Mouse (Mus musculus) testis, postnatal 14 days (tissue): ENCODE data around the gene Pcnx3.
A peak's percentile ranks its signal among the peaks of the same experiment; 100 is the strongest.

Experiments used
- DNase-seq: peaks from one replicate; pipeline ENCODE4 v3.0.0; 2021; ENCODE audit warnings: low spot score

Pcnx3 gene

DNA sequence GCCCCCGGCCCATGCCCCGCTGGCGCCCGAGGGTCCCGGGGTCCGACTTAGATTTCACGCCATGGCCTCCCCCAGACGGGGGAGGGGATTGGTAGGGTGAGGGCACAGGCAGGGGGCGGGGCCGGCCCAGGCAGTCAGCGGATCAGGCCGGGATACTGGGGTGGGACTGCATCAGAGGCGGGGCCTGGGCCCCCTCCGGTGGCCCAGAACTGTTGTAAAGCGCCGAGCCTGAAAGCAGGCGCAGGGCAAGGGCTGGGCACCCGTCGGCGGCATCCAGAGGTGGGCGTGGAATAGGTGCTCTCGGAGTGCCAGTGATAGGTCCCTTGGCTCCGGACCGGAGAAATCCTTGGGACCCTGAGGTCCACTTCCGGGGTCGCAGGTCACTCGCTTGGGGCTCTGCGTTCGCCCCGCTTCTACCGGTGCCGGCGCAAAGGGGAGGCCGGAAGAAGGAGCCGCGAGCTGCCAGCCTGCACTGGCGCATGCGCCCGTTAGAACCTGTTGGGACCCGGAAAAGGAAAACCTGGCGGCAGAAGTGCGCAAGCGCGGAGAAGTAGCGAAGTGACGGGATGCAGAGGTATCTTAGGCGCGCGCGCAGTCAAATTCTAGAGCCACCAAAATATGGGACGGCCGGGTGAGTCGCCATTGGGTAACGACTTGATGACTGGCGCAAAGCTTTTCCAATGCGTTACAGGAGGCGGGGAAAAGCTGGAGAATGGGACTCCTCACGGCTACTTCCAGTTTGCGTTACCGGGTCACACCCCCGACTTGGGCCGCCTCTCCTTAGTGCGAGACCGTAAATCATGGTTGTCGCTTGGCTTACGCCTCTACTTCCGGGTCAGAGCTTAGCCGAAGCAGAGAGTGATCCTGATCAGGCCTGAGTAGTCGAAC lies at the start of gene Pcnx3, which contains the start of gene Map3k11:
TSS of gene Pcnx3 (minus strand) at position 709 of the 888 bp plus-strand sequence.
TSS of gene Map3k11 (plus strand) at position 543 of the 888 bp plus-strand sequence.
- peak; percentile 96 for DNase-seq

- DNase-seq, result no peak
Observed at GRCm38 (mm10) chr19:5734325-5734724, 45.6 kb upstream of the Pcnx3 start.

GRCm38 (mm10) chr19:5731264-5731978 lies 42.7 kb upstream of the Pcnx3 start:
- DNase-seq, result peak; percentile 94

- no peak for DNase-seq
Observed at GRCm38 (mm10) chr19:5730314-5731186, 41.8 kb upstream of the Pcnx3 start.

DNA sequence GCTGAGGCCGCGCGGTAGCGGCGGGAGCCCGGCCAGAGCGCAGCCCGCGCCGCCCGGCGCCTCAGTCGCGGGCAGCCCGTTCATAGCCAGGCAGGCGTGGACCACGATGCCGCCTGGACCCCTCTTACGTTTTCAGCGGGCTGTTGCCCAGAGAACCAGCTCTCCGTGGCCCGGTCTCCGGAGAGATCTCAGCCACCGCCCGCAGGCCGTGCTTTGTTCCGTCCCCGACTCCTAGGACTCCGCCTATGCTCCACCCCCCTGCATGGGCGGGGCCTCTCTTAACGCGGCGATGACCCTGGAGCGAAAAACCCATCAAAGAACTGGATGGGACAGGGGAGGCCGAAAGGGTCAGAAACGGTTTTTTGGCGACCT lies 40.7 kb upstream of the Pcnx3 start, which contains the start of gene Fam89b:
TSS of gene Fam89b (minus strand) at position 210 of the 372 bp plus-strand sequence.
- DNase-seq, result peak; percentile 80

DNA sequence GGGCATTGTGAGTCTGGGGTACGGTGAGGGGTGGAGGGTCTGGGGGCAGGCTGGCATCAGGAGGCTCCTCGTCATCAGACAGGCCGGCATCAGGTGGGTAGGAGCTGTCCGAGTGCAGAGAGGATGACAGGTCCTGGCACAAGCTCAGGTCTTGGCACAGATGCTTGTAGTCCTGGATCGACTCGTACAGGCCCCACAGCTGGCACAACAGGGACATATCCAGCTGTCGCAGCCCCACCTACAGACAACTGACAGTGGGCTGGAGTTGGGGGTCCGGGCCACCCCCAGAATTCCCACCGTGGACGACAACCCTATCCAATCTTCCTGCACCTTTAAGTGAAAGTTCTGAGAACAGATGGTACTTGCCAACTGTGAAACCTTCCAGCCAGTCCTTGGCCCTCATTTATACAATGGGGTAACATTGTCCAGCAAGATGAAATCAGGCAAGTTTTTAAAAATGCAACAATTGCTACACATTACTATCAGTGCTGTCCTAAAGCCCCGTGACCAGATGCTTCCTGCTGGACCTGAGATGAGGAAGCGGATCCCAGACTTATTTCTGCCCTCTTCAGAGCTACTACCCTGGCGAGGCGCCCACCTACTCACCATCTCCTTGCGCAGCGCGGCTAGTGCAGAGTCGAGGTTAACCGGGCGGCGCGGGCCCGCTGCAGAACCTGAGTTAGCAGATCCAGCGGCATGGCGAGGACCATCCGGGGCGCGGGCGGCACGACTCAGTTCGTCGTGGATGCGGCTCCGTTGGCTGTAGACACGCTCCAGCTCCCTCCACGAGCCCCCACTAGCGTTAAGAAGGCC lies 40.1 kb upstream of the Pcnx3 start:
- peak; percentile 60 for DNase-seq

DNA sequence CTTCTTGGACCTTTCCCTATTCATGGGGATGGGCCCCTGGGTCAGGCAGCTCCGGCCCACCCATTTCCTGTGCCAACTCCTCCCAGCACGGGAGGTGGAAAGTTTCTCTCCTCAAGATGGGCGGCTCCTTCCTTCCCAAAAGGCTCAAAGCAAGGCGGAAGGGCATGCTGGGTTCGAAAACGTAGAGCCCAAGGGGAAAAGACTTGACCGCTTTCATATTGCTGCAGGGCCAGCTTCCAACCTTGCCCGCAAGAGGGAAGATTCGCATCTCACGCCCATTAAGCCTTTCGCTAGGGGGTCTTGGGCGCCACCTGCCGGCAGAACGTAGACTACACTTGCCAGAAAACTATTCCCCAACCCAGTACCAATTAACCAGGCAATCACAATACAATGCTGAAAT lies 39.0 kb upstream of the Pcnx3 start:
- peak; percentile 78 for DNase-seq

- DNase-seq, result no peak
Observed at GRCm38 (mm10) chr19:5726961-5727578, 38.4 kb upstream of the Pcnx3 start.

DNA sequence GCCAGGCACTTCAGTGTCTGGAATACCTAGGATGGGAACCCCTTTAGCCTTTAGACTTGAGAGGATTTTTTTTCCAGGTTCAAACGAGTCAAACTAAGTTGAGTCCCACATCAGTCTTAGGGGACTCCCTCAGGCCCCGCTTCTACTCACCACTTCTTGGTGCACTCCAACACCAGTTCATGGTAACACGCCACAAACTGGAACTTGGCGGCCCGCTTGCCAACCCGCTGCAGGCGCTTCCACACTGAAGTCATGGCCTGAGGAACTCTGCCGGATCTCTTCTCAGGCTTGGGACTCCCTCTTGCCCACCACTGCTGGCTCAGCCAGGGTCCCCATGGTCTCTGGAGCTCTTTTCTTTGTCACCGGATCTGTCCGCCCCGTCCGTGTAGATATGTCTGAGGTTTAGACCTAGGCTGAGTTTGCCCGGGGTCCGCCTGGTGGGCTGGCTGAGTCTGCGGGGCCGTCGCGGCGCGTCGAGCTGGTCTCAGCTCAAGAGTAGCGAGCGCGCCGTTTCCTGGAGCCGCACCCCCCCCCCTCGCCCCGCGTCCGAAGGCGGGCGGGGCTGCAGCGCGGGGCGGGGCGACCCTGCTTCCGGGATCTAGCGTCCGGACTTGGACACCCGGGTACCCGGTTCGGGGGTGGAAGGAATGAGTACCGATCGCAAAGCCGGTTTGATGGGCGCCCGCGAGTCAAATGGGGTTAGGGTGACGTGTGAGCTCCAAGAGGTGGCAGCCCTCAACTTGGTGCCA lies 37.2 kb upstream of the Pcnx3 start, which contains the start of gene Ehbp1l1:
TSS of gene Ehbp1l1 (minus strand) at position 551 of the 749 bp plus-strand sequence.
- peak; percentile 41 for DNase-seq

- no peak for DNase-seq
Observed at GRCm38 (mm10) chr19:5725029-5725707, 36.5 kb upstream of the Pcnx3 start.

DNA sequence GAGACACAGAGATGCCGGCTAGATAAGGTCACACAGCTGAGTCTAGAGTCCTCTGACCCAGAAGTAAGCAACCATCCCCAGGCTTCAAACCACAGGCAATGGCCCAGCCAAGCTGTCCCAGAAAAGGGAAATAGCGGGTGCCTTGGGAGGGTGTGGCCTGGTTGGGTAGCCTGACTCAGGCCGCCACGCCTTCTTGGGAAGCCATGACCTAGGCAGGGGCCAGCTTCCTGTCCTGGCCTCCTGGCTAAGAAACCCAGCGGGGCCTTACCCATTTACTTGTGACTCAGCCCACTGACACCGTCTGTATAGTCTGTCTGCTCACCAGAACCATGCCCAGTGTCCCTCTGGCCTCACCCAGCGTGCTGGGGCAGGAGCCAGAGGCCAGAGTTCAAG lies 35.8 kb upstream of the Pcnx3 start:
- DNase-seq, result peak; percentile 35

DNA sequence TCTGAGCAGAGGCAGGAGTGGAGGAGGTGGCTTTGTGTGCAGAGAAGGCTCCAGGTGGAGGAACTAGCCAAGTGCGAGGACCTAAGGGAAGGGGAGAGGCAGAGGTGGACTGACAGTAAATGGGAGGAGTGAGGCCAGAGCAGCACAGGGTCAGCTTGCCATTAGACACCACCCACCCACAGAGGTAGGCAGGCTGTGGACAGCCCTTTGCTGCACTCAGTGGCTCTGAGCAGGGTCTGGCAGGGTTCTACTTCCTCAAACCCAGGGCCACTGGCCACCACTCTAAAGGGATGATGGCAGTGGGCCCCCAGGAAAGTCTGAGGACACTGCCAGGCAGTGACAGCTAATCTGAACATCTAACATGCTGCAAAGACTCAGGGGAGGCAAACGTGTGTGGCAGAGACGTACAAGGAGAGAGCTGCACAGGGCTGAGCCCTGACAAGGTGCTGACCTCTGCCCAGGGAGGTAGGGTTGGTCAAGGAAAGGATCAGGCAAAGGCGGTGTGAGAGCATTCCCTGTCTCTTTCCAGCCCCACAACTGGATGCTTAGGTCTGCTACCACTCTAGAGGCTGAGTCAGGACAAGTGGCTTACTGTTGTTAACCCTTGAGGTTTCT lies 35.3 kb upstream of the Pcnx3 start:
- no peak for DNase-seq

GRCm38 (mm10) chr19:5722848-5723425 lies 34.2 kb upstream of the Pcnx3 start:
- no peak for DNase-seq

GRCm38 (mm10) chr19:5721233-5721632 lies 32.5 kb upstream of the Pcnx3 start:
- DNase-seq, result no peak

DNA sequence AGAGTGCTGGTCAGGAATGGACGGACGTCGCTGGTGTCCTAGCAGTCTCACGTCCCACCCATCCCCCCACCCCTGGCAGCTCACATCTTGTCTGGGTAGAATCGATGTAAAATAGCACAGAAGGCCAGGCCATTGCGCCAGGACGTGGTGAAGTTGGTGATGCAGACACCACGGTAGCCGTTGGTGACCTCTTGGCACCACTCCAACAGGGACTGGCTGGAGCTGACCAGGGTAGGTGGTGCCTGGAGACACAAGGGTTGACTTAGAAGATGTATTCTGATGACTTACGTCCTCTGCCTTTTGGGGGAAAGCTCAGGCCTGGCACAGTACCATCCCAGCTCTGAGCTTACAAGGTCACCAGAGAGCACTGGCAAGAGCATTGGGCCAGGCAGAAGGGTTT lies 28.2 kb upstream of the Pcnx3 start:
- DNase-seq, result no peak

DNA sequence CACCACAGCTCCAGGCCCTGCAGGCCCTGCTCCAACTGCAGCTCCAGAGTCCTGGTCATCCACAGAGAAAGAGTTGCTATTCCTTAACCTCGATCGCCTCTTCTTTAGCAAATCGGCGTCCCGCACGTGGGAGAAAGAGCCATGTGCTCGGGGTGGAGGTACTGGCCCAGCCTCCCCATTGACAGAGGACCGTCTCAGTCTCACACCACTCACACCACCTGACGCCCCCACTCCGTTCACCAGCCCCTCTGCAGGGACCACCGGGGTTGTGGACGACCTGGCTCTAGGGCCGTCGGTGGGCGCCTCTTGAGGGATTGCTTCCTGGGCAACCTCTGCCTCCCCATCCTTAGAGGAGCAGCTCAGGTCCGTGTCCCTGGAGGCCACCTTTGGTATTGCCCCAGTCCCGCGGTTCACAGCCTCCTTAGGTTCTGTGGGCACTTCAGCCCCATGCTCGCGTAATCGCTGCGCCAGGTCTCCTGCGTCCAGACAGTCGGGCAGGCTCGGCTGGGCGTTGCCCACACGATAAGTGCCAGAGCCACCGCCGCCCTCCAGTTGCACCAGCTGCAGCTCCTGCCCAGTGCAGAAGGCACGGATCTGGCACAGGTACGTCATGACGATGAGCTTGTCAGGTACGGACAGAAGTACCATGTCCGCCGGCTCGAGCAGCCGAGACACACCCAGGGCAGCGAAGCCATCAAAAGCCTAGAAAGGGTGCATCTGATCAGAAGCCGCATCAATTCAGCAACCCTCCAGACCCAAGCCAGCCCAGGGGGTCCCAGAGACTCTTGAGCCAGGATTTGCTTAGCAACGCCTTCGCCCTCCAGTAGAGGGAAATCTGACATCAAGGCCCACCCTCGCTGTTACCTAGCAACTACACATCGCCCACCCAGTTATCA lies 27.3 kb upstream of the Pcnx3 start:
- DNase-seq, result no peak

- no peak for DNase-seq
Observed at GRCm38 (mm10) chr19:5713730-5714129, 25.0 kb upstream of the Pcnx3 start.
